Mouse (Mus musculus) olfactory bulb, adult 2 months (tissue): Measurements from ENCODE around the gene Kalrn.

ENCODE experiments used
- CTCF ChIP-seq: fragments of 200-500 bp; IDR thresholded peaks from 2 replicates; pipeline ENCODE4 v1.5.1; 2012; ENCODE audit warnings: low read depth, mild to moderate bottlenecking, low read length, moderate library complexity; ENCODE audit not compliant: insufficient read depth
- POLR2A ChIP-seq: fragments of 200-500 bp; IDR thresholded peaks from 2 replicates; pipeline ENCODE4 v1.6.1; 2012; ENCODE audit warnings: mild to moderate bottlenecking, low read depth, low read length, moderate library complexity; ENCODE audit not compliant: insufficient read depth

DNA sequence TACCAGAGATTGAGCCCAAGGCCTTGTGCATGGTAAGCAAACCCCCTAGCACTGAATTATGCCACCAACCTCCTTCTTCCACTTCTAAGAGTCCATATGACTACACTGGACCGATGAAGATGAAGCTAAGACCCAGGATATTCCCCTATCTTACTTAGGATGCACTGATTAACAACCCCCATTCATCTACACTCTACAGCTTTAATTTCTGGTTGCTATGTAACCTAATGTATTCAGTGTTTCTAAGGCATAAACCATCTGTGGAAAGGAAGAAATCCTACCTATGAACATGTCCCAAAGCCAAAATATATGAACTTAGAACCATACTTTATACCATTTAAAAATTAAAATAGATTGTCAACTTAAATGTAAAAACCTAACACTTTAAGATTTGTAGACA is 18.6 kb upstream of the Kalrn start:
- TF ChIP-seq CTCF: no peak
- no peak for TF ChIP-seq POLR2A
